Mouse (Mus musculus) heart, postnatal 4 days (tissue): ENCODE results near the gene Kcnn3. TPM values are rescaled to one million over a fixed set of nuclear protein-coding genes. Genes with fewer than 3 reads are reported as not detected.

Experiments
- DNase-seq: peaks from one replicate; pipeline ENCODE4 v3.0.0; 2021
- total RNA-seq, 2 experiments: library from RNA; stranded (reverse); gene quantifications; 2 replicates each; pipeline ENCODE4 v1.2.3; 2021

Gene Kcnn3
- total RNA-seq, 2 experiments from 2014 or later = 4.3 to 4.8 TPM

- DNase-seq = peak; percentile 66
Observed at GRCm38 (mm10) chr3:89520618-89521502, 896 bp downstream of the Kcnn3 start.

GRCm38 (mm10) chr3:89521503-89521854 is 1.5 kb downstream of the Kcnn3 start:
- DNase-seq = no peak

- peak; percentile 24 for DNase-seq
Observed at GRCm38 (mm10) chr3:89522450-89523128, 2.6 kb downstream of the Kcnn3 start.

GRCm38 (mm10) chr3:89526298-89527090 is 6.5 kb downstream of the Kcnn3 start:
- DNase-seq = no peak

- no peak for DNase-seq
Observed at GRCm38 (mm10) chr3:89529796-89530195, 9.8 kb downstream of the Kcnn3 start.

GRCm38 (mm10) chr3:89534566-89535097 is 14.7 kb downstream of the Kcnn3 start:
- DNase-seq = peak; percentile 73

GRCm38 (mm10) chr3:89535147-89535546 is 15.2 kb downstream of the Kcnn3 start:
- no peak for DNase-seq

- DNase-seq = no peak
Observed at GRCm38 (mm10) chr3:89539036-89539739, 19.2 kb downstream of the Kcnn3 start.

- no peak for DNase-seq
Observed at GRCm38 (mm10) chr3:89539740-89540370, 19.9 kb downstream of the Kcnn3 start.

- no peak for DNase-seq
Observed at GRCm38 (mm10) chr3:89540371-89540743, 20.4 kb downstream of the Kcnn3 start.

GRCm38 (mm10) chr3:89546951-89547350 is 27.0 kb downstream of the Kcnn3 start:
- DNase-seq = no peak

GRCm38 (mm10) chr3:89548805-89549204 is 28.8 kb downstream of the Kcnn3 start:
- DNase-seq = no peak

- peak; percentile 40 for DNase-seq
Observed at GRCm38 (mm10) chr3:89549488-89549887, 29.5 kb downstream of the Kcnn3 start.

- DNase-seq = no peak
Observed at GRCm38 (mm10) chr3:89551880-89552279, 31.9 kb downstream of the Kcnn3 start.

GRCm38 (mm10) chr3:89553432-89553831 is 33.5 kb downstream of the Kcnn3 start:
- no peak for DNase-seq

GRCm38 (mm10) chr3:89553946-89554345 is 34.0 kb downstream of the Kcnn3 start:
- DNase-seq = no peak

GRCm38 (mm10) chr3:89554587-89554986 is 34.6 kb downstream of the Kcnn3 start:
- DNase-seq = no peak

- DNase-seq = no peak
Observed at GRCm38 (mm10) chr3:89557811-89558210, 37.8 kb downstream of the Kcnn3 start.

- DNase-seq = no peak
Observed at GRCm38 (mm10) chr3:89558972-89559910, 39.3 kb downstream of the Kcnn3 start.

- no peak for DNase-seq
Observed at GRCm38 (mm10) chr3:89561386-89561785, 41.4 kb downstream of the Kcnn3 start.
